Mouse (Mus musculus) kidney, adult 11 months (tissue): Measurements from ENCODE around the gene Enah.

Experiments
- DNase-seq: peaks from one replicate; pipeline ENCODE4 v3.0.0; 2022

Gene Enah

DNA sequence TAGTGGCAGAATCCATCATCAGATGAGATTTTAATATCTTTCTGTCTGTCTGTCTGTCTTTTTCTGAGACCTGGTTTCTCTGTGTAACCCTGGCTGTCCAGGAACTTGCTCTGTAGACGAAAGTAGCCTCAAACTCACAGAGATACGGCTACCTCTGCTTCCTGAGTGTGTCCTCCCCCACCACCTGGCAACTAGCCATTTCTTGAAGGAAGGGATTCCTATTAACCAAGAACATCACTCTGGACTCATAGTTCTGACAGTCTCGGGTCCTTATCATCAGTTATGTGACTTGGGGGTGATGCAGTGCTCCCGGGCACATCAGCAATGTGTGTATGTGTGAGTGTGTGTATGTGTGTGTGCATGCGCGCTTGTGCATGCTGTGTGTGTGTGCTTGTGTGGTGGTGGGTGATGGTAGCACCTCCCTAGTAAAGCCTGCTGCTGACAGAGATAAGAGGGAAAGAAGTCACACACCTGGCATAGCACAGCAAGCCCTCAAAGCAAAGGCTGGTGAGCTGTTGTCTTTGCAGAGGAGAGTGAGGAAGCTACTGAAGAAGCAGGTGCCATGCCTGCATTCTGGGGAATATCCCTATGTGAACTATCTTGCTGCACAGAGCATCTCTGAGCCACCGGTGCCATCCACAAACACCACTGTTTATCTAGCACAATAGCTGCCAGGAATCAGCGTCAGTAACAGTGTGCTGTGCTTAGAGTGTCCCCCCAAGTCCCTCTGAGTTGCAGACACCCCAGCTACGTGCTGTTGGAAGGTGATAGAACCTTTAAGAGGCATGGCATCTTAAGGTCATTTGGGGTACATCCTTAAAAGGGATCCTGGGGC, 146.5 kb downstream of the Enah start:
- DNase-seq: no peak

DNA sequence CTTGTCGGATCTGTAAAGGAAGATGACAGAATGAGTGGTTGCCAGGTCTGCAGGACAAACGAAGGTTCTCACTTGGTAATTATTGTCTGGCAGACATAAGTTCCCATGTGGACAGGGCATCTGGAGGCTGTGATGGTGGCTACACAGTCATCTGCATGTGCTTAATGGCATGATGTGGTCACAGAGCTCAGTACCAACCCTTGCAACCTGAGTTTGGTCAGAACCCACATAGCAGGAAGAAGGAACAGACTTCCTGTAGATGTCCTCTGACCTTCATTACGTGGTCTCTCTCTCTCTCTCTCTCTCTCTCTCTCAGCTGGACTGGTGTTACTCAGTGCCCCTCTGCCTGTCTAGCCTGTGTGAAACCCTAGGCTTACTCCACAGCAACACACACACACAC, 147.2 kb downstream of the Enah start:
- DNase-seq: no peak

- DNase-seq: no peak
Observed at GRCm38 (mm10) chr1:181866429-181867280, 153.1 kb downstream of the Enah start.

DNA sequence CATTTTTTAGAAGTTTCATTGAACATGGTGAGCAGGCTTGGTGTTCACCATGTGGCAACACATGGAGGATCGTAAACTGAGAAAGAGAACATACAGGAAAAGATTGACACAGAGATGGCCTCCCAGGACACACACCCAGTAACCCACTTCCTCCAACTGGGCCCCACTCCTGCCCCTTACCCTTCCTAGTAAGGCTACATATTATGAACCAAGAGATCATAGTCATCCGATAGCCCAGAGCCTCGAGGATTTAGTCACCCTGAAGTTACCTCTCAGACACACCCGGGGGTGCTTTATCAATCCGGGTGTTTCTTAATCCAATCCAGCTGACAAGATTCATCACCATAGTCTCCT, 153.9 kb downstream of the Enah start:
- DNase-seq: no peak

- no peak for DNase-seq
Observed at GRCm38 (mm10) chr1:181864971-181865862, 154.6 kb downstream of the Enah start.

- DNase-seq: no peak
Observed at GRCm38 (mm10) chr1:181863431-181863830, 156.4 kb downstream of the Enah start.

DNA sequence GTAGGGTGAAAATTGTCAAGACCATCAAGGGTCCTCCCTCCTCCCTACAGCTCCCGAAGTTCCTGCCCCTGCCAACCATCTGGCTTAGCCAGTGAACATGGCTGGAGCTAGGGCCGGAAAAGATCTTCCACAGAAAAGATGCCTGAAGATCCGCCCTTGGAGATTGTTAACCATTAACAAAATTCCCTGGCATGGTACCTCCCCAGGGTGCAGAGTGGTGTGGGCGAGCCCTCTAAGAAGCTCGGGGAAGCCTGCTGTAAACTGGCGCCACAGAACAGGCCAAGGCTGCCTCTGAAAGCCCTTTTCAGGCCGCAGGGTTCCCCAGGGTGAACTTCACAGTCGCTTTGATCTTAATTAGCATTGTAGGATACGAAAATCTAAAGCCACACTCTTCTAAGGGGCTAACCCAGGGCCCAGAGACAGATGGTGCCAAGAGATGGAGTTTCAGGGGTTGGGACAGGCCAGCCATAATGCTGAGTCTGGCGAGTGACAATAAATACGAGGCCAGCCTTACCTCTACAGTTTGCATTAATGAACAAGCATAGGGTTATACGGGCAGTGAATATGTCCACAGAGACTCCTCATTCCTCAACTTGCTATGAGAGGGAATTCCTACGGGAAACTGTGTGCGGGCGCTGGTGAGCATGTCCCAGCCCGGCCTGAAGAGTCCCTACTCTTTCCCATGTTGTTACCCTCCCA, 157.0 kb downstream of the Enah start:
- peak; percentile 46 for DNase-seq

DNA sequence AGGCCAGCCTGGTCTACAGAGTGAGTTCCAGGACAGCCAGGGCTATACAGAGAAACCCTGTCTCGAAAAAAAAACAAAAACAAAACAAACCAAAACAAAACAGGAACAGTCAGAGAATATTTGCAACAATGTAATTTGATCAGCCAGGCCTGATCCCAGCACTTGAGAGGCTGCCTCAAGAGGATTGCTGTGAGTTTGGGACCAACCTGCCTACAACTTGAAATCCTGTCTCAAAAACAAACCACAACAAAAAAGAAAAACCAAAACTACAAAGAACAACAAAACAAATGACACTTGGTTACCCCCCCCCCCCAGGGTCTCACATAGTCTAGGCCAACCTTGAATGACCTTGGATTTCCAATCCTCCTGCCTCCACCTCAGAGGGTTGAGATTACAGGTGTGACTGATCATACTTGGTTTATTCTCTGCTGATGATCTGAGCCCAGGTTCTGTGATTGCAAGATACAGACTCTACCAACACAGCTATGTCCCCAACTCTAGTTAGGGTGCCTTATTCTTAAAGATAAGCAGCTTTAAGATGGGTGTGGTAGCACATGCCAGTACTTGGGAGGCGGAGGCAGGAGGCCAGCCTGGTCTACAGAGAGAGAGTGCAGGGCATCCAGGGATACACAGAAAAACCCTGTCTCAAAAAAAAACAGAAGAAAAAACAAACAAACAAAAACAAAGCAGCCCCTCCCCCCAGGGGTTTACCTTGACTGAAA, 158.4 kb downstream of the Enah start:
- DNase-seq: no peak

DNA sequence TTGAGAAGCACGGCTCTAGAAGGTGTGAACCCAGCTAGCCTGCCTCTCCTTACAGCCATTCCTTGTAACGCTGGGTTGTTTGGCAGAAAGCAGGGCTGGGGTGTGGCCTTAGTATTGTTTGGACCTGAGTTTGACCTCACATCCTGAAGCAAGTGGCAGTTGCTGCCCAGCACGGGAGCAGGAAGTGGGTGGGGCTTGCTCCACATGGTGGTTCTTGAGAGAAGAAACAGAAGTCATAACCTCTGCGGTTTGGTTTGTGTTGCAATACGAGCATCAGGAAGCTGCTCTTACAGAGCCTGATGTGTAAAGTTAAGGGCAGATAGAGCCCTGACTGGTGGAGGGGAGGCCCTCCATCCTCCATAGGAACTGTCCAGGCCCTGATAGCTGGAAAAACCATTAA, 159.1 kb downstream of the Enah start:
- peak; percentile 87 for DNase-seq

DNA sequence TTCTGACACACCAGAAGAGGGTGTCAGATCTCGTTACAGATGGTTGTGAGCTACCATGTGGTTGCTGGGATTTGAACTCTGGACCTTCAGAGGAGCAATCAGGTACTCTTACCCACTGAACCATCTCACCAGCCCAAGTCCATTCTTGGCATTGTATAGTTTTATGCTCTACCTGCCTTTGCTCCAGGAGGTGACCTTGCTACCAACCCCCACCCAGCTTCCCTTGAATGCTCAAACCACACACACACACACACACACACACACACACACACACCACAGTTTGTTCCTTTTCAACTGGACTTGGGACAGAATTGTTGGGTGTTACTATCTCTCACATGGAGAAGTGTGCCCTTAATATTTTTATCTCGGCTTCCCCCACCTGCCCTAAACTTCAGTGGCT, 163.5 kb downstream of the Enah start:
- DNase-seq: no peak

DNA sequence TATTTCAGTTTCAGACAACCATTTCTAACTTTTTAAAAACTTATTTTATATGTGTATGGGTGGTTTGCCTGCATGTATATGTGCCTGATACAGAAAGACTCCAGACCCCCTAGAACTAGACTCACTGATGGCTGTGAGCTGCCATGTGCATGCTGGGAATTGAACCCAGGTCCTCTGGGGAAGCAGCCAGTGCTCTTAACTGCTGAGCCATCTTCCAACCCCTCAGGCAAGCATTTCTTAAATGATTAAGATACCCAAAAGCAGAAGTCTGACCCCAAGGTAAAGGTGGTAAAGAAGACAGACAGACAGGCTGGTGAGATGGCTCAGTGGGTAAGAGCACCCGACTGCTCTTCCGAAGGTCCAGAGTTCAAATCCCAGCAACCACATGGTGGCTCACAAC, 165.0 kb downstream of the Enah start:
- DNase-seq: no peak

DNA sequence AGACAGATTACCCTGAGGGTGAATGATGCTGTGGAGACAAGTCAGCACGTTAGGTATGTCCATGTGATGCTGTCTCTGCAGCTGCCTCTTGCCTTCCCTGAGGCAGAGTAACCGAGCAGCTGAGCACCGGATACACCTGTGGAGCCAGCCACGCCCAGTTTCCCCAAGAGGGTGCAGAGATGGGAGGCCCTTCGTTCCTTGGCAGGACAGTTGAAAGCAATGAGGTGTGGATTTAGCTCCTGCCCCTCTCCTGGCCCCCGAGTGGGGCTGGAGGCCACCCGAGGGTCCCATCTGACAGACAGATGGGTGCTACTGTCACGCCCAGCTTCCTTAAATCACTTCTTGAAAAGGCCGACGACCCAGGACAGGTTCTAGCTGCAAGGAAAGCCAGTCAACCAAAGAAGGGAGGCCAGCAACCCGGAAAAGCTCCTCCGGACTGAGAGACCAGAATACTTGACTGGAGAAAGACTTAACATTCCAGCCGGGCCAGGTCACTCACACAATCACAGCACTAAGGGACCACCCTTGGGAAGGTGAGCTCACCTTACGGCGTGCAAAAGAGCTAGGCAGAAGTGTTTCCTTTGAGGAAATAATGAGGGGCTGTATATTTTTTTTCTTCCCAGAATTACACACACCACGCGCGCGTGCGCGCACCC, 166.6 kb downstream of the Enah start:
- peak; percentile 48 for DNase-seq

DNA sequence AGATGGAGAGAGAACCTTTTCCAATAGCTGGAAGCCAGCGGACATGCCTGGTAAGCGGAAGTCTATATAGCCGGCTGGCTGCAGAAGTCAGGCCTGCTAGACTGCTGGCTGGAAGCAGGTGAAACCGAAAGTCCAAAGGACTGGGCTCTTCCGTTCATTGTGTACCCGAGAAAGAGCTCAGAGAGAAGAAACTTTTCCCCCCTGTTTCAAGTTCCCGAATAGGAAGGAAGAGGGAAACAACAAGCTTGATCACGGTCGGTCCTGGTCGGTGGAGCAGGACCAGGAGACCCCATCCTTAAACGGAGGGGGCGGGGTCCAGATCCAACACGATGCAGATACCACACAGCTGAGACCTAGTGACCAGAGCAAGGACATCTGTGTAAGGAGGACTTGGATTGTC, 167.3 kb downstream of the Enah start:
- DNase-seq: peak; percentile 12

DNA sequence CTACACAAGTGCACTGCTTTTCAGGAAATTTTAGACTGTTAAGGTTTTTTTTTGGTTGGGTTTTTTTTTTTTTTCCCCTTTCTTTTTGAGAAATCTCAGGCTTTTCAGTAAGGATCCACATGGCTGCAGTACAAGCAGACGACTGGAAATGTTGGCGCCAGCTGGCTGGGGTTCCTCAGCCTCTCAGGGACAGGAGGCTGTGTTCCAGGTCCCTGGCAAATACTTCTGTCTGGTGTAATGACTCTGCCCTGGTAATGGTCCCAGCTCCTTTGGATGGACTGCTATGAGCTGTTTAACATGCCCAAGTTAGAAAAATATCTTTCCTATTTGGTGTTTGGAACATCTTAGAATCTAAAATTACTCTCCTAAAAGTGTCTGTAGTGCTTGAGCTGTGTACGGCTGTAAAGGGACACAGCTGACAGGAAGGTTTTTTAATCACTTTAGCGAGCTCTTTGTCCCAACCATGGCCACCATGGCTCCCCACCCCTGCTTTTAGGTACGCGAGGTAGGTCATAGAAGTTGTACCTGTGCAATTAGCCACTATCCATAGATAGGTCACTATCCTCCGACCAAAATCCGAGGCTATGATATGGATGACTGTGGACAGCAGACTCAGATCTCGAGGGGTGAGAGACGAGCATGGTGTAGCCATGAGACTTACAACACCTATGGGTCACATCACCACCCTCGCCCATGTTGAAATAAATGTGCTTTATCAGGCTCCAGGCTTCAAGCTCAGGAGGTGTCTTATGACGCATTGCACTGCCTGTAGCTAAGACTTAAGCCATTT, 168.1 kb downstream of the Enah start:
- DNase-seq: no peak

DNA sequence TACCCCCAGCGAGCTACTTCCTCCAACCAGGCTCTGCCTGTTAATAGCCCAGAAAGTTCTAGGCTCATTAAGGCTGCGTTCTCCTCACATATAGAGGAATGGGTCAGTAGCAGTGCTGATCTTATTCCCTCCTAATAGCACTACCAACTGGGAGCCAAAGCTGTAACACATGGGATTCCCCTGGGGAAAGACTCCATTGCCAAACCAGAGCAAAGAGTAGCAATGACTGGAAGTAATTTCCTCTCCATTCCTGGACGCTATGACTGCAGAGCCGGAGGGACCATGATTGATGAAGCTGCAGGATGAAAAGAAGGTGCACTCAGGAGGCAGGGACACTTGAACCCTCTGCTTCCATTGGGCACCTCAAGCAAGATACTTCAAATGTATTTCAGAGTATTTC, 169.3 kb downstream of the Enah start:
- DNase-seq: no peak

- no peak for DNase-seq
Observed at GRCm38 (mm10) chr1:181848210-181848609, 171.6 kb downstream of the Enah start.

DNA sequence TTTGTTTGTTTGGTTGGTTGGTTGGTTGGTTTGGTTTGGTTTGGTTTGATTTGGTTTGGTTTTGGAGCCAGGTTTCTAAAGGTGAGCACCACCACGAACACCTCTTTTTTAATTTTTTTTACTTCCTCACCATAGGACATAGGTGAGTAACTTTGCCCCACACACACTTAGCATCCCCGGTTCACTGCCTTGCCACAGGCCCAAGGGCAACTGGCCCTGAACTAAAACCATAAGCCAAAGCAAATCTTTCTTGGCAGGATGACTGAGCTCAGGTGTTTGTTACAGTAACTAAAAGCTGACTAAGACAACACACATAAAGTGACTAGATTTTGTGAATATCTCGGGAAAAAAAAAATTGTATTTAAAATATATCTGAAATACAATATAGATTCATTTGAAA, 172.4 kb downstream of the Enah start:
- DNase-seq: peak; percentile 67
